ENCODE assay signal across 13 mouse cellular contexts in genomic region chr9:7867981-7868380, GRCm38 (mm10). TPM values are rescaled to one million over a fixed set of nuclear protein-coding genes. Genes with fewer than 3 reads are reported as not detected.
DNase-seq lines count a peak whose midpoint lies in the region; ATAC-seq and TF ChIP-seq lines count a peak whose summit lies in the region.
"Had no signal": no experiment of that assay in that cellular context is flagged by ENCODE, and none has a peak within 500 bp of the region (broad histone marks: within the 10 kb centered on the region; RNA-seq: fewer than 3 reads in every experiment).

No protein-coding gene starts in this region.

- no peak overlapping the region for H3K4me2 ChIP-seq in forebrain, postnatal 0 days (ENCODE audit: low read depth)
- H3K4me2 ChIP-seq in hindbrain, embryonic 16.5 days (ENCODE audit: low read length): no peak overlapping the region
- H3K4me2 ChIP-seq in midbrain, embryonic 15.5 days: no peak overlapping the region
- H3K4me2 ChIP-seq: embryonic facial prominence, embryonic 12.5 days; heart, embryonic 15.5 days; liver, embryonic 13.5 days had no signal

- WGBS in forebrain, postnatal 0 days: 98% methylated on average over 3 of the region's 3 CpGs
- WGBS in hindbrain, embryonic 16.5 days: 98% methylated on average over 3 of the region's 3 CpGs
- 94% methylated on average over 3 of the region's 3 CpGs for WGBS in midbrain, embryonic 15.5 days

- no peak overlapping the region for H3K27ac ChIP-seq in forebrain, postnatal 0 days (ENCODE audit: low read depth, low read length)
- H3K27ac ChIP-seq in hindbrain, embryonic 16.5 days (ENCODE audit: low read depth, low read length): no peak overlapping the region
- H3K27ac ChIP-seq in midbrain, embryonic 15.5 days: no peak overlapping the region
- H3K27ac ChIP-seq: embryonic facial prominence, embryonic 12.5 days; heart, embryonic 15.5 days; liver, embryonic 13.5 days had no signal

- H3K9ac ChIP-seq in forebrain, postnatal 0 days: no peak overlapping the region
- no peak overlapping the region for H3K9ac ChIP-seq in hindbrain, embryonic 16.5 days (ENCODE audit: low read depth, low read length)
- H3K9ac ChIP-seq in midbrain, embryonic 15.5 days: no peak overlapping the region
- H3K9ac ChIP-seq: embryonic facial prominence, embryonic 12.5 days; heart, embryonic 15.5 days; liver, embryonic 13.5 days had no signal

- no peaks in the 10 kb centered on the region for H3K4me1 ChIP-seq in forebrain, postnatal 0 days (ENCODE audit: insufficient read depth)
- H3K4me1 ChIP-seq in hindbrain, embryonic 16.5 days (ENCODE audit: control insufficient read depth, insufficient read depth, low read depth, low read length): peaks cover 5% of the 10 kb centered on the region
- peaks cover 4% of the 10 kb centered on the region for H3K4me1 ChIP-seq in midbrain, embryonic 15.5 days

- H3K9me3 ChIP-seq in forebrain, postnatal 0 days (ENCODE audit: low read length): no peaks in the 10 kb centered on the region
- no peaks in the 10 kb centered on the region for H3K9me3 ChIP-seq in hindbrain, embryonic 16.5 days (ENCODE audit: control insufficient read depth, low read length)
- H3K9me3 ChIP-seq in midbrain, embryonic 15.5 days: no peaks in the 10 kb centered on the region
- H3K9me3 ChIP-seq: embryonic facial prominence, embryonic 12.5 days; heart, embryonic 15.5 days; liver, embryonic 13.5 days had no signal

- peak; percentile 26 to 52 for DNase-seq in heart, adult 18-20 months
- DNase-seq in heart, postnatal 10 days: no peak
- DNase-seq in CD4-positive helper T cell, adult 2 months (ENCODE audit: low read depth, low spot score): peak; percentile 58
- peak; percentile 13 for DNase-seq in heart, postnatal 25 days (ENCODE audit: low spot score)
- DNase-seq in forebrain, postnatal 0 days: no peak
- DNase-seq: layer of hippocampus, postnatal 36 days; liver, embryonic 13.5 days had no signal

- ATAC-seq in megakaryocyte progenitor cell, adult 5-6 weeks (replicated peaks; ENCODE audit: poor library complexity): peak; percentile 16
- no peak for ATAC-seq in forebrain, postnatal 0 days
- ATAC-seq in hindbrain, embryonic 16.5 days: no peak
- no peak for ATAC-seq in midbrain, embryonic 15.5 days (replicated peaks)
- ATAC-seq: midbrain, embryonic 16.5 days had no signal

- H3K4me3 ChIP-seq in forebrain, postnatal 0 days (ENCODE audit: low read depth, low read length): no peak overlapping the region
- H3K4me3 ChIP-seq in hindbrain, embryonic 16.5 days (ENCODE audit: low read length): no peak overlapping the region
- H3K4me3 ChIP-seq in midbrain, embryonic 15.5 days: no peak overlapping the region
- H3K4me3 ChIP-seq: embryonic facial prominence, embryonic 12.5 days; heart, embryonic 15.5 days; liver, embryonic 13.5 days had no signal

- H3K36me3 ChIP-seq in forebrain, postnatal 0 days (ENCODE audit: insufficient read depth): no peaks in the 10 kb centered on the region
- no peaks in the 10 kb centered on the region for H3K36me3 ChIP-seq in hindbrain, embryonic 16.5 days (ENCODE audit: control insufficient read depth, insufficient read depth, low read length)
- no peaks in the 10 kb centered on the region for H3K36me3 ChIP-seq in midbrain, embryonic 15.5 days (replicated peaks)
- H3K36me3 ChIP-seq: heart, embryonic 15.5 days had no signal

- no peak for TF ChIP-seq CTCF in forebrain, postnatal 0 days (IDR thresholded peaks at IDR 0.05; ENCODE audit: low read depth)

- no peaks in the 10 kb centered on the region for H3K27me3 ChIP-seq in forebrain, postnatal 0 days (ENCODE audit: insufficient read depth, low read length)
- H3K27me3 ChIP-seq in hindbrain, embryonic 16.5 days (replicated peaks; ENCODE audit: control insufficient read depth, insufficient read depth, low read length): no peaks in the 10 kb centered on the region
- H3K27me3 ChIP-seq in midbrain, embryonic 15.5 days (replicated peaks): no peaks in the 10 kb centered on the region
- H3K27me3 ChIP-seq: embryonic facial prominence, embryonic 12.5 days; heart, embryonic 15.5 days; liver, embryonic 13.5 days had no signal

- intact Hi-C loops in heart, postnatal 10 days (cut with DNase I): no loop called here
- intact Hi-C loops in heart, postnatal 25 days (cut with DNase I): no loop called here

RNA-seq across cellular contexts. Expression of gene Birc3, which starts 5.0 kb away (rescaled TPM):
- total RNA-seq in heart, adult 18-20 months (2021): 10 to 100 TPM in 1 of 2 experiments, 1 to 10 TPM in 1; 9.4 to 13.8 TPM
- total RNA-seq in heart, postnatal 10 days (2021): 10 to 100 TPM in 1 of 2 experiments, 1 to 10 TPM in 1; 8.5 to 12.0 TPM
- 1 to 10 TPM; 8.1 to 9.0 TPM for total RNA-seq in heart, postnatal 25 days (2021)
- 34.4 and 38.0 TPM in 2 replicates for total RNA-seq in megakaryocyte progenitor cell, adult 5-6 weeks (2015)
- total RNA-seq in megakaryocyte progenitor cell, adult 5-6 weeks (2017): 25.5 and 31.8 TPM in 2 replicates
- total RNA-seq in forebrain, postnatal 0 days (2014; rRNA removed): 2.5 and 3.6 TPM in 2 replicates
- 0.62 and 0.90 TPM in 2 replicates for polyA plus RNA-seq in forebrain, postnatal 0 days (2015; fragmentation: Nextera tagmentation; extraction: Ambion mirVana)
- 1.8 and 2.9 TPM in 2 replicates for polyA plus RNA-seq in hindbrain, embryonic 16.5 days (2015; fragmentation: Nextera tagmentation; extraction: Ambion mirVana)
- polyA plus RNA-seq in midbrain, embryonic 15.5 days (2015; fragmentation: Nextera tagmentation; extraction: Ambion mirVana): 2.3 and 2.7 TPM in 2 replicates

RNA-seq across cellular contexts. Expression of gene Birc2, which starts 31.1 kb away (rescaled TPM):
- total RNA-seq in heart, adult 18-20 months (2021): 10 to 100 TPM; 25.4 to 29.4 TPM
- total RNA-seq in heart, postnatal 10 days (2021): 10 to 100 TPM; 24.6 to 26.6 TPM
- total RNA-seq in heart, postnatal 25 days (2021): 10 to 100 TPM; 23.6 to 24.8 TPM
- 32.7 and 36.2 TPM in 2 replicates for total RNA-seq in megakaryocyte progenitor cell, adult 5-6 weeks (2015)
- total RNA-seq in megakaryocyte progenitor cell, adult 5-6 weeks (2017): 34.1 and 40.0 TPM in 2 replicates
- total RNA-seq in forebrain, postnatal 0 days (2014; rRNA removed): 53.0 and 54.2 TPM in 2 replicates
- 23.8 and 28.8 TPM in 2 replicates for polyA plus RNA-seq in forebrain, postnatal 0 days (2015; fragmentation: Nextera tagmentation; extraction: Ambion mirVana)
- polyA plus RNA-seq in hindbrain, embryonic 16.5 days (2015; fragmentation: Nextera tagmentation; extraction: Ambion mirVana): 35.4 and 43.5 TPM in 2 replicates
- 42.3 and 45.5 TPM in 2 replicates for polyA plus RNA-seq in midbrain, embryonic 15.5 days (2015; fragmentation: Nextera tagmentation; extraction: Ambion mirVana)

Comparison
In these comparisons a context has a peak if more than half of its experiments do, and no peak if none do; other contexts are left out.
1. DNase-seq: peak in heart, adult 18-20 months (2 of 2), CD4-positive helper T cell, adult 2 months (single experiment) and heart, postnatal 25 days (single experiment); none in heart, postnatal 10 days (0 of 2) and forebrain, postnatal 0 days (single experiment).